Mouse (Mus musculus): ENCODE results near the gene Tnrc6a. TPM values are rescaled to one million over a fixed set of nuclear protein-coding genes. Genes with fewer than 3 reads are reported as not detected.

Tnrc6a gene
- polyA plus RNA-seq, 1 experiment from 2014 or later, result 75.3 TPM

DNA sequence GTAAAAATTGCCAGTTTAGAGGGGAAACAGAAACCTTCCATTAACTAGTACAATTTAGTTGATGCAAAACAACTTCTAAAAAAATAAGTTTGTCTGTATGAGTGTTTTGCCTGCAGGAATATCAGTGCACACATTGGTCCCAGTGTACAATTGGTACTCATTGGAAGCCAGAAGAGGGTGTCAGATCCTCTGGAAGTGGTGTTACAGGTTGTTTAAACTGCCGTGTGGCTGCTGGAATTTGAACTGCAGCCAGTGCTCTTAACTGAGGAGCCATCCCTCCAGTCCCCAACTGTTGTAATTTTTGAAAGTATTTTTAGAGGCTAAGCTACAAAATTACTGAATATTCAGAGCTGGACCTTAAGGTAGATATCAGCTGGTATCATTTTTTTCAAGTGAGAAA is 4.3 kb downstream of the Tnrc6a start:
- Histone ChIP-seq H3K27ac (no peak overlapping the region), H3K36me3 (peaks cover 11% of the 10 kb centered on the region; the same call in 1 of the 2 replicates), H3K9me3 (no peaks in the 10 kb centered on the region), H3K4me2 (replicated peaks) (no peak overlapping the region), H3K4me3 (no peak overlapping the region), H3K27me3 (replicated peaks) (no peaks in the 10 kb centered on the region), H3K9ac (no peak overlapping the region), H3K4me1 (peaks cover 23% of the 10 kb centered on the region; the same call in 1 of the 2 replicates)
- no peak for ATAC-seq (ENCODE audit: low FRiP score, low read depth)
- WGBS, result 59% methylated on average over 1 of the region's 1 CpGs

DNA sequence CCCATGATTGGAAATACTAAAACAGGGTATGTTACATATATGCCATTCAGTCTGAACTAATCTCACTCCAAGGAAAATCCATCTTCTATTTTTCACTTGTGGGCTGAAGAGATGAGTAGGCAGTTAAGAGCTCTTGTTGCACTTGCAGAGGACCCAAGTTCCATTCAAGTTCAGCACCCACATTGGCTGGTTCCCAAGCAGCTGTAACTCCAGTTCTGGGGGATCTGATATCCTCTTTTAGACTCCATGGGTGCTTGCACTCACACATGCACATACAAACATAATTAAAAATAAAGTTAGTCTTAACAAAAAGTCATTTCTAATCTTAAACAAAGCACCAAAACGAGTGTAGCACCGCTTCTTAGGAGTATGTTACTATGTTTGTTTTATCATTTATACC is 5.4 kb downstream of the Tnrc6a start:
- peaks cover 19% of the 10 kb centered on the region; the same call in 1 of the 2 replicates for H3K4me1 ChIP-seq
- no peak overlapping the region for H3K4me2 ChIP-seq (replicated peaks)
- no peaks in the 10 kb centered on the region for H3K27me3 ChIP-seq (replicated peaks)
- no peaks in the 10 kb centered on the region for H3K9me3 ChIP-seq
- ATAC-seq (ENCODE audit: low FRiP score, low read depth), result no peak
- H3K27ac ChIP-seq, result no peak overlapping the region
- no peak overlapping the region for H3K9ac ChIP-seq
- no peak overlapping the region for H3K4me3 ChIP-seq
- 87% methylated on average over 2 of the region's 2 CpGs for WGBS
- peaks cover 11% of the 10 kb centered on the region; the same call in 1 of the 2 replicates for H3K36me3 ChIP-seq

DNA sequence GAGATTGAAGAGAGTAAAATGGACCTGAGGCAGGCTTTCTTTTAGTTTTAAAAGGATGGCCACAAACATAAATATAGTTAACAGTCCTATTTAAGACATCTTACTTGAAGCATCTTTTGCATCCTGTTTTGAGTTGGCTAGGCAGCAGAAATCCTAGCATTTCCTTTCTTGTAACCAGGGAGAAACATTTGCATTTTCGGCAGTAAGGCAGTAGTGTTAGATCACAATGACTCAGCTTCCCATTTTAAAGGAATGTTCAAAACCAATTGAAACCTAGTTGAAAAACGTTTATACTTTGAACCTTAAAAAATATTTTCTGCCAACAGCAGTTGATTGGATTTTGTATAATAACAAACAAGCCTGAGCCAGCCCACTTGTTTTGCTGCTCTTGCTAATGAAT is 6.5 kb downstream of the Tnrc6a start:
- no peak overlapping the region for H3K4me2 ChIP-seq (replicated peaks)
- no peak for ATAC-seq (ENCODE audit: low FRiP score, low read depth)
- peaks cover 11% of the 10 kb centered on the region; the same call in 1 of the 2 replicates for H3K36me3 ChIP-seq
- 55% methylated on average over 2 of the region's 2 CpGs for WGBS
- H3K9me3 ChIP-seq, result no peaks in the 10 kb centered on the region
- no peak overlapping the region for H3K9ac ChIP-seq
- H3K4me1 ChIP-seq, result peaks cover 20% of the 10 kb centered on the region
- no peaks in the 10 kb centered on the region for H3K27me3 ChIP-seq (replicated peaks)
- no peak overlapping the region for H3K27ac ChIP-seq
- no peak overlapping the region for H3K4me3 ChIP-seq

DNA sequence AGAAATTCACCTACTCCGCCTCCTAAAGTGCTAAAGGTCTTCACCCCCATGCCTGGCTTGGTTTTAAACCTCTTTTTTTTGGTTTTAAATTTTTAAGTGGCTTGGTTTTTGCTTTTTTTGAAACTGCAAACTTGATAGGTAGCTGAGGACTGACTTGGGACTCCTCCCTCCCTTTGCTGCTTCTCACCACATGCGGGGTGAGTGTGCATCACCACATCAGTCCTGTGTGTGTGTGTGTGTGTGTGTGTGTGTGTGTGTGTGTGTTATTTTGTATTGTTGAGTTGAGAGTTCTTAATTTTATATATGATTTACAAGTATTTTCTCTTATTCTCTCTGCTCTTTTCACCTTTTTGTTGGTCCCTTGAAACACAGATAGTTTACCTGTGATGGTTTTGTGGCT is 8.7 kb downstream of the Tnrc6a start:
- 83% methylated on average over 2 of the region's 2 CpGs for WGBS
- peaks cover 11% of the 10 kb centered on the region; the same call in 1 of the 2 replicates for H3K4me1 ChIP-seq
- no peak for ATAC-seq (ENCODE audit: low FRiP score, low read depth)

DNA sequence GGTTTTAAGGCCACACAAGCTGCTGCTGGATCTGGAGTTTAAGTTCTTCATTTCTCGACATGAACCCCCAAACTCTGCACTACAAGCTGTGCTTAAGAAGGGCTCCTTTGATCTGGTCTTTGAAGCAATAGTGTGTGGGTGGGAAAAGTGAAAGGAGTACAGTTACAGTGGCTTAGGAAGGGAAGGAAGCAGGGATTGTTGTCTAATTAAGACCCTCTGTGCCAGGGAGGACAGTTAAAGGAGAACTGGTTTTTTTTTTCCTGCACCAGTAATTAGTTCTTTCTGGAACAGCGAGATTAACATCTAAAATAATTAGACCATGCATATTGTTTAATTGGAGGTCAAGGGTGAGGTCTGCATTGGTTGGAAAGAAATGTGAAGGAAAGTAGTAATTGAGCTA is 11.2 kb downstream of the Tnrc6a start:
- Histone ChIP-seq H3K4me3 (no peak overlapping the region), H3K9ac (no peak overlapping the region), H3K9me3 (no peaks in the 10 kb centered on the region), H3K4me2 (replicated peaks) (no peak overlapping the region), H3K27ac (no peak overlapping the region), H3K36me3 (peaks cover 18% of the 10 kb centered on the region), H3K4me1 (peaks cover 11% of the 10 kb centered on the region; the same call in 1 of the 2 replicates), H3K27me3 (replicated peaks) (no peaks in the 10 kb centered on the region)
- ATAC-seq (ENCODE audit: low FRiP score, low read depth), result no peak
- WGBS, result 48% methylated on average over 2 of the region's 2 CpGs

More for the DNA sequence above, 8.7 kb downstream of the Tnrc6a start:
- H3K27me3 ChIP-seq (replicated peaks), result no peaks in the 10 kb centered on the region
- H3K4me3 ChIP-seq, result no peak overlapping the region
- H3K36me3 ChIP-seq, result peaks cover 18% of the 10 kb centered on the region
- no peak overlapping the region for H3K4me2 ChIP-seq (replicated peaks)
- H3K27ac ChIP-seq, result no peak overlapping the region
- H3K9me3 ChIP-seq, result no peaks in the 10 kb centered on the region
- no peak overlapping the region for H3K9ac ChIP-seq

DNA sequence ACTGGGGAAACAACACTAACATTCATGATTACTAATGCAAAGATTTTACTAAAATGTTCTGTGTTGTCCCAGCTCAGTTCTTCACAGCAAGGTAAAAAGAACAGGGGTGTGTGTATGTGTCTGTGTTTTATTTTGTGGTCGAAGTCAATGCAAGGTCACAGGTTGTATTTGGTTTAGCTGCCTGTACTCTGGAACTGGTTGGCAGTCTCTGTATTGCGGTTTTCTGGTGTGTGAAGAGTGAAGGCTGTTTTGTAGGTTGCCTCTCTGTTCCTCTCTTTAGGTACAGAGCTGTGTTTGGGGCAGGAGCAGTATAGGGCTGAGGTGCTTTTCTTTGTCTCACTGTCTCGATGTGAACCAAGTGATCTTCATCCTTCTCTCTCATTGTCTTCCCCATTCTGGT is 12.0 kb downstream of the Tnrc6a start:
- Histone ChIP-seq H3K27ac (no peak overlapping the region), H3K36me3 (peaks cover 18% of the 10 kb centered on the region), H3K9me3 (no peaks in the 10 kb centered on the region), H3K27me3 (replicated peaks) (no peaks in the 10 kb centered on the region), H3K4me1 (peaks cover 11% of the 10 kb centered on the region; the same call in 1 of the 2 replicates), H3K4me3 (no peak overlapping the region), H3K4me2 (replicated peaks) (no peak overlapping the region), H3K9ac (no peak overlapping the region)
- WGBS, result 87% methylated on average over 3 of the region's 3 CpGs
- no peak for ATAC-seq (ENCODE audit: low FRiP score, low read depth)

DNA sequence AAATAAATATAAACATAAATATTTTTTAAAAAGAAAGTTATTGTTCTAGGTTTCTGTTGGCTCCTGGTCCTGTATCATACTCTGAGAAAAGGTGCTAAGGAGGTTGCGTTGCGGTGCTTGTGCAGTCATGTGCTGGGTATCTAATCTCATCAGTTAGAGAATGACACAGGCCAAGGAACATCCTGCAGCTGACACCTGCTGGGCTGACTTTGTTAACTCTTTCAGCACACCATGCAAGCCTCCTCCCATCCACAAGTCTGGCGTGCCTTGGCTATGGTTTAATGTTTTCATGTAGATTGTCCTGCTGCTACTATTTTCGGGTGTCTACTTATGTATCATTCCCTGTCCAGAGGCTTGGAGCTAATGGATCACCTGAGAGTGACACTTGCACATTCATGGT is 14.3 kb downstream of the Tnrc6a start:
- Histone ChIP-seq H3K9ac (no peak overlapping the region), H3K9me3 (no peaks in the 10 kb centered on the region), H3K4me3 (no peak overlapping the region), H3K27me3 (replicated peaks) (no peaks in the 10 kb centered on the region), H3K36me3 (peaks cover 13% of the 10 kb centered on the region), H3K4me2 (replicated peaks) (no peak overlapping the region), H3K27ac (no peak overlapping the region), H3K4me1 (peaks cover 5% of the 10 kb centered on the region; the same call in 1 of the 2 replicates)
- no peak for ATAC-seq (ENCODE audit: low FRiP score, low read depth)
- WGBS, result 94% methylated on average over 4 of the region's 4 CpGs

DNA sequence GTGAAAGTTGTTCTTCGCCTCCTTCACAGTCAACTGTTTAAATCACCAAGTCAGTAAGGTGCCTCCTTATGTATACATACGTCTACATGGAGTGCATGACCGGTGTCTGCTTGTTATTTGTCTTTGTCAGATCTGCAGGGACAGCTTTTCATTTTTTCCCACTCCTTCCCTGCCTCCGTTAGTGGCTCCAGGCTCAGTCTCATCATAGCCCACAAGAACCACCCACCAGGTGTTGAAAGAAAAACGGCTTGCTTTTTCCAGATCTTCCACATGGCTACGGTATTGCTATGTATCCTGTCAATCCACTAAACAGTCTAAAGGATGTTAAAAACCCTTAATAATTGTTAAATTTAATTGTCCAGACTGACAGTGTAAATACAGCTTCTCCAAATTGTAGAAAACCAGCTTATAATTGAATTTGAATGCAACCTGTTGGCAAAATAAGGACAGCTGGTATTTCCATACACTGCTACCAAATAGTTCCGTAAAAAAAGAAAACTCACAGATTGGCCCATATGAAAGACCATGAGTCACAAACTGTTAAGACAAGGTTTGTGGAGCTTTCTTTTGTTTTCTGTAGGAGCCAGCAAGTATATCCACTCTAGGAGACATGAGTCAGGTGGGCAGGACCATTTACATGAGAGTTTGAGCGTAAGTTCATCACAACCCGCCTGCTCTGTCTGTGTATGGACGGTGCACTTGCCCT is 22.6 kb downstream of the Tnrc6a start:
- Histone ChIP-seq H3K9ac (no peak overlapping the region), H3K36me3 (peaks cover 13% of the 10 kb centered on the region; the same call in 1 of the 2 replicates), H3K9me3 (no peaks in the 10 kb centered on the region), H3K27ac (no peak overlapping the region), H3K27me3 (replicated peaks) (no peaks in the 10 kb centered on the region), H3K4me2 (replicated peaks) (no peak overlapping the region), H3K4me3 (no peak overlapping the region), H3K4me1 (no peaks in the 10 kb centered on the region; the same call in 1 of the 2 replicates)
- no peak for ATAC-seq (ENCODE audit: low FRiP score, low read depth)
- WGBS, result 93% methylated on average over 10 of the region's 10 CpGs

DNA sequence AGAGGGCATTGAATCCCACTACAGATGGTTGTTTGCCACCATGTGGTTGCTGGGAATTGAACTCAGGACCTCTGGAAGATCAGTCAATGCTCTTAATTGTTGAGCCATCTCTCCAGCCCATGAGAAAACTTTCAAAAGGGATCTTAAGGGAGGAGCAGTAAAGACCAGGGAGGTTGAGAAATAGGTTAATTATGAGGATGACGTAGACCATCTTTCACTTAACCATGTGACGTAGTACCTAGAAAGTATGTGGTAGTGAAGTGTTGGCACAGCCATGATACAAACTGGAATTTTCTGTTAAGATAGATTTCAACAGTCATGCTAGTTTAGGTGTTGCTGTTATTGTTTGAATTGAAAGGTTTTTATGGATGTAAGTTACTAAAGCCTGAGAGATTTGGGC is 24.1 kb downstream of the Tnrc6a start:
- no peaks in the 10 kb centered on the region for H3K4me1 ChIP-seq
- H3K36me3 ChIP-seq, result peaks cover 18% of the 10 kb centered on the region; the same call in 1 of the 2 replicates
- no peak overlapping the region for H3K27ac ChIP-seq
- no peaks in the 10 kb centered on the region for H3K27me3 ChIP-seq (replicated peaks)
- H3K9ac ChIP-seq, result no peak overlapping the region
- H3K4me2 ChIP-seq (replicated peaks), result no peak overlapping the region
- no peak for ATAC-seq (ENCODE audit: low FRiP score, low read depth)
- H3K4me3 ChIP-seq, result no peak overlapping the region
- WGBS, result 94% methylated on average over 2 of the region's 2 CpGs
- no peaks in the 10 kb centered on the region for H3K9me3 ChIP-seq

DNA sequence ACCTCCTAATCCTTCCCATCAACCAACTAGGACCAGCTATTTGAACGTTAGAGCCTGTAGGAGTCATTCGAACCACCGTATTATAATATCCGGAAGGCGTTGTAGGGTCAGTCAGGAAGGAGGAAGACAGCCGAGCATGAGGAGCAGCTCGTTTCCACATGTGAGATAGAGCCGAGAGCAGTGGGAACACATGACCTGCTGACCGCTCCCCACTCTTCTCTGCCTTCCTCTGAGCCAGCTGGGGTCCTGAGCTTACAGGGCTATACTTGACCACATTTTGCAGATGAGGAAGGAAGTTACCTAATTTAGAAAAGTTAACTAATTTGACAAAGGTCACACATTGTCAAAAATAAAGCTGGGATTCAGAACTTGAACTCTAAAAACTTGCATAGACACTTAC is 25.2 kb downstream of the Tnrc6a start:
- no peak overlapping the region for H3K4me3 ChIP-seq
- H3K27me3 ChIP-seq (replicated peaks), result no peaks in the 10 kb centered on the region
- no peaks in the 10 kb centered on the region for H3K9me3 ChIP-seq
- H3K36me3 ChIP-seq, result peaks cover 24% of the 10 kb centered on the region; the same call in 1 of the 2 replicates
- WGBS, result 93% methylated on average over 9 of the region's 9 CpGs
- no peaks in the 10 kb centered on the region for H3K4me1 ChIP-seq
- H3K27ac ChIP-seq, result no peak overlapping the region
- no peak overlapping the region for H3K4me2 ChIP-seq (replicated peaks)
- no peak overlapping the region for H3K9ac ChIP-seq
- no peak for ATAC-seq (ENCODE audit: low FRiP score, low read depth)

DNA sequence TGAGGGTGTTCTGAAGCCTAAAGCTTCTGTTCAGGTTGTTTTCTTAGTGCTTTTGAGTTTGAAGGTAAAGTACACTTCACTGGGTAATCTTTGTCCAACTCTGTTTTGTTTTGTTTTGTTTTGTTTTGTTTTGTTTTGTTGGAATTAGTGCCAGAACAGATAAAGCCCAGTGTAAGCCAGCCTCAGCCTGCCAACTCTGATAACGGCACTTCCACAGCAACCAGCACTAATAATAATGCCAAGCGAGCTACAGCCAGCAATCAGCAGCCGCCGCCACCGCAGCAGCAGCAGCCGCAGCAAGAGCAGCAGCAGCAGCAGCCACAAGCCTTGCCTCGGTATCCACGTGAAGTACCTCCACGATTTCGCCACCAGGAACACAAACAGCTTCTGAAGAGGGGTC is 38.7 kb downstream of the Tnrc6a start:
- Histone ChIP-seq H3K27me3 (replicated peaks) (no peaks in the 10 kb centered on the region), H3K4me1 (no peaks in the 10 kb centered on the region), H3K9me3 (no peaks in the 10 kb centered on the region), H3K4me2 (replicated peaks) (no peak overlapping the region), H3K27ac (no peak overlapping the region), H3K36me3 (peaks cover 51% of the 10 kb centered on the region), H3K9ac (no peak overlapping the region), H3K4me3 (no peak overlapping the region)
- WGBS, result 94% methylated on average over 10 of the region's 10 CpGs
- ATAC-seq (ENCODE audit: low FRiP score, low read depth), result no peak

DNA sequence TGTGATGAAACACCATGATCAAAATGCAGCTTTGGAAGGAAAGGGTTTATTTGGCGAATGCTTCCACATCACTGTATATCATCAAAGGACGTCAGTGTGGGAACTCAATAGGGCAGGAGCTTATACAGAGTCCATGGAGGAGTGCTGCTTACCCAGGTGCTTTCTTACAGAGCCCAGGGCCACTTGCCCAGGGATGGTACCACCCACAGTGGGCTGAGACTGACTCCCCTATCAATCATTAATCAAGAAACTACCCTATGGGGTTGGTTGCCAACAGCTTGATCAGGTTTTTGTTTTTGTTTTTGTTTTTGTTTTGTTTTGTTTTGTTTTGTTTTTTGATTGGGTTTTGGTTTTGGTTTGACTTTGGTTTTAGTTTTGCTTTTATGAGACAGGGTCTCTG is 43.8 kb downstream of the Tnrc6a start:
- Histone ChIP-seq H3K4me1 (no peaks in the 10 kb centered on the region), H3K27me3 (replicated peaks) (no peaks in the 10 kb centered on the region), H3K9ac (no peak overlapping the region), H3K4me2 (replicated peaks) (no peak overlapping the region), H3K9me3 (no peaks in the 10 kb centered on the region), H3K4me3 (no peak overlapping the region), H3K27ac (no peak overlapping the region), H3K36me3 (peaks cover 89% of the 10 kb centered on the region)
- no peak for ATAC-seq (ENCODE audit: low FRiP score, low read depth)
- WGBS, result 90% methylated on average over 2 of the region's 2 CpGs

DNA sequence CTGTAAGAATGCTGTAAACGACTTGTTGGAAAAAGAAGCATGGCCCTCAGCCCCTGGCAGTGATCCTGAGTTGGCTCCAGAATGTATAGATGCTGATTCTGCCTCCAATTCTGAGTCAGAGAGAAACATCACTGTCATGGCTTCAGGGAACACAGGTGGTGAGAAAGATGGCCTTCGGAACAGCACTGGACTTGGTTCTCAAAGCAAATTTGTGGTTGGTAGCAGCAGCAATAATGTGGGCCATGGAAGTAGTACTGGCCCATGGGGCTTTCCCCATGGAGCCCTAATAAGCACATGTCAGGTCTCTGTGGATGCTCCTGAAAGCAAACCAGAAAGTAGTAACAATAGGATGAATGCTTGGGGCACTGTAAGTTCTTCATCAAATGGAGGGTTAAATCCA is 45.9 kb downstream of the Tnrc6a start:
- H3K9ac ChIP-seq, result no peak overlapping the region
- no peaks in the 10 kb centered on the region for H3K4me1 ChIP-seq
- no peak overlapping the region for H3K4me2 ChIP-seq (replicated peaks)
- no peak overlapping the region for H3K27ac ChIP-seq
- no peaks in the 10 kb centered on the region for H3K9me3 ChIP-seq
- 94% methylated on average over 2 of the region's 2 CpGs for WGBS
- ATAC-seq (ENCODE audit: low FRiP score, low read depth), result no peak
- no peak overlapping the region for H3K4me3 ChIP-seq
- no peaks in the 10 kb centered on the region for H3K27me3 ChIP-seq (replicated peaks)
- H3K36me3 ChIP-seq, result peaks cover 82% of the 10 kb centered on the region

All from neural tube, embryonic 12.5 days (tissue).